8 mouse cellular contexts compared by ENCODE assay signal in genomic region chr16:85677027-85677426, GRCm38 (mm10).
DNase-seq lines count a peak whose midpoint lies in the region; ATAC-seq lines count a peak whose summit lies in the region.

No protein-coding gene starts in this region.

- H3K4me3 ChIP-seq in neural tube, embryonic 15.5 days (replicated peaks): no peak overlapping the region
- no peak overlapping the region for H3K4me3 ChIP-seq in limb, embryonic 11.5 days (ENCODE audit: low read depth, low read length)
- H3K4me3 ChIP-seq in neural tube, embryonic 13.5 days: no peak overlapping the region

- H3K27ac ChIP-seq in neural tube, embryonic 15.5 days (replicated peaks): no peak overlapping the region
- H3K27ac ChIP-seq in limb, embryonic 11.5 days (replicated peaks; ENCODE audit: low read depth, low read length): no peak overlapping the region
- no peak overlapping the region for H3K27ac ChIP-seq in neural tube, embryonic 13.5 days (replicated peaks)

- H3K9me3 ChIP-seq in neural tube, embryonic 15.5 days (replicated peaks): no peaks in the 10 kb centered on the region
- H3K9me3 ChIP-seq in limb, embryonic 11.5 days (ENCODE audit: control insufficient read depth, low read length): no peaks in the 10 kb centered on the region
- no peaks in the 10 kb centered on the region for H3K9me3 ChIP-seq in neural tube, embryonic 13.5 days

- H3K4me2 ChIP-seq in neural tube, embryonic 15.5 days: no peak overlapping the region
- H3K4me2 ChIP-seq in limb, embryonic 11.5 days (ENCODE audit: low read depth, severe bottlenecking): no peak overlapping the region
- no peak overlapping the region for H3K4me2 ChIP-seq in neural tube, embryonic 13.5 days

- peak; percentile 34 for DNase-seq in neural tube, embryonic 10.5 days (ENCODE audit: extremely low spot score, low spot score)
- DNase-seq in cerebellum, postnatal 14 days: peak; percentile 71 to 72
- DNase-seq in gastrocnemius, postnatal 25 days: peak; percentile 9
- peak; percentile 40 for DNase-seq in kidney, adult 18-20 months
- DNase-seq in limb, embryonic 11.5 days (ENCODE audit: low spot score): peak; percentile 39
- DNase-seq in B cell, adult 2 months: no peak

- no peak for ATAC-seq in neural tube, embryonic 15.5 days (ENCODE audit: low FRiP score)
- ATAC-seq in limb, embryonic 11.5 days (ENCODE audit: insufficient number of reproducible peaks, low FRiP score, low TSS enrichment, low read depth): no peak
- ATAC-seq in neural tube, embryonic 13.5 days (ENCODE audit: low read depth): peak; percentile 50; the same call in 1 of the 2 replicates

- no peaks in the 10 kb centered on the region for H3K36me3 ChIP-seq in neural tube, embryonic 15.5 days
- H3K36me3 ChIP-seq in limb, embryonic 11.5 days (ENCODE audit: control insufficient read depth, insufficient read depth, low read length): no peaks in the 10 kb centered on the region
- no peaks in the 10 kb centered on the region for H3K36me3 ChIP-seq in neural tube, embryonic 13.5 days

- 40% methylated on average over 9 of the region's 9 CpGs for WGBS in neural tube, embryonic 15.5 days
- WGBS in limb, embryonic 11.5 days: 38% methylated on average over 9 of the region's 9 CpGs
- 40% methylated on average over 9 of the region's 9 CpGs for WGBS in neural tube, embryonic 13.5 days

- no peak overlapping the region for H3K9ac ChIP-seq in neural tube, embryonic 15.5 days (replicated peaks)
- H3K9ac ChIP-seq in limb, embryonic 11.5 days (ENCODE audit: low read length): no peak overlapping the region
- no peak overlapping the region for H3K9ac ChIP-seq in neural tube, embryonic 13.5 days

- peaks cover 2% of the 10 kb centered on the region; the same call in 1 of the 2 replicates for H3K4me1 ChIP-seq in neural tube, embryonic 15.5 days
- no peaks in the 10 kb centered on the region for H3K4me1 ChIP-seq in limb, embryonic 11.5 days (ENCODE audit: control insufficient read depth, insufficient read depth, low read length)
- H3K4me1 ChIP-seq in neural tube, embryonic 13.5 days (replicated peaks): no peaks in the 10 kb centered on the region; the same call in 1 of the 2 replicates

- no peaks in the 10 kb centered on the region for H3K27me3 ChIP-seq in neural tube, embryonic 15.5 days (replicated peaks)
- no peaks in the 10 kb centered on the region for H3K27me3 ChIP-seq in limb, embryonic 11.5 days (ENCODE audit: control insufficient read depth, insufficient read depth, low read length)
- no peaks in the 10 kb centered on the region for H3K27me3 ChIP-seq in neural tube, embryonic 13.5 days

Comparison
In these comparisons a context has a peak if more than half of its experiments do, and no peak if none do; other contexts are left out.
1. DNase-seq: peak in neural tube, embryonic 10.5 days (single experiment), cerebellum, postnatal 14 days (2 of 2), gastrocnemius, postnatal 25 days (single experiment), kidney, adult 18-20 months (single experiment) and limb, embryonic 11.5 days (single experiment); none in B cell, adult 2 months (0 of 2).